Mouse (Mus musculus) leukemia stem cell, adult 10-12 weeks (primary cell): ENCODE results near the gene Shank1. TPM values are rescaled to one million over a fixed set of nuclear protein-coding genes. Genes with fewer than 3 reads are reported as not detected.

Experiments
- polyA plus RNA-seq: library from polyadenylated mRNA; stranded (reverse); fragments of >175 nt; gene quantifications from 2 replicates; pipeline ENCODE4 v1.2.3, GENCODE M21; 2012; ENCODE audit warnings: low replicate concordance

Gene Shank1
- 10.4 and 21.0 TPM in 2 replicates for polyA plus RNA-seq

GRCm38 (mm10) chr7:44309475-44310284 lies at the start of gene Shank1:
Shank1 (plus strand) TSS chr7:44310253.

DNA sequence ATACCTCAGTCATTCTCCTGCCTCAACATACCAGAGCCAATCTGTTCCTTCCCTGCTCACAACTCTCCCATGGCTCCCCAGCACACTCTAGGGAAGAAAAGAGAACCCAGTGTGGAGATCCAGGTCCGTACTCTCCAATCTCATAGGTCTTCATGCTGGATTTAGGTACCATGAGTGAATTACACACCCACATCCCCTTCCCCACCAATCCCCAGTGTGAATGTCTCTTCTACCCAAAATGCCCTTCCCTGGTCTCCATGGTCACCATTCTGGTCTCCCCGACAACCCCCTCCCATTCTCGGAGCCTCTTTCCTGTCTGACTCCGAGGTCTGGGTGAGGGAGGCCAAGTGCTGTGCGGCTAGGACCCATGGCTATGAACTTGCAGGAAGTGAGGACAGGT lies 48.9 kb upstream of the Shank1 start, which contains the start of gene Gm15517:
Gm15517 (plus strand) TSS at position 301 of the 400 bp plus-strand sequence.

DNA sequence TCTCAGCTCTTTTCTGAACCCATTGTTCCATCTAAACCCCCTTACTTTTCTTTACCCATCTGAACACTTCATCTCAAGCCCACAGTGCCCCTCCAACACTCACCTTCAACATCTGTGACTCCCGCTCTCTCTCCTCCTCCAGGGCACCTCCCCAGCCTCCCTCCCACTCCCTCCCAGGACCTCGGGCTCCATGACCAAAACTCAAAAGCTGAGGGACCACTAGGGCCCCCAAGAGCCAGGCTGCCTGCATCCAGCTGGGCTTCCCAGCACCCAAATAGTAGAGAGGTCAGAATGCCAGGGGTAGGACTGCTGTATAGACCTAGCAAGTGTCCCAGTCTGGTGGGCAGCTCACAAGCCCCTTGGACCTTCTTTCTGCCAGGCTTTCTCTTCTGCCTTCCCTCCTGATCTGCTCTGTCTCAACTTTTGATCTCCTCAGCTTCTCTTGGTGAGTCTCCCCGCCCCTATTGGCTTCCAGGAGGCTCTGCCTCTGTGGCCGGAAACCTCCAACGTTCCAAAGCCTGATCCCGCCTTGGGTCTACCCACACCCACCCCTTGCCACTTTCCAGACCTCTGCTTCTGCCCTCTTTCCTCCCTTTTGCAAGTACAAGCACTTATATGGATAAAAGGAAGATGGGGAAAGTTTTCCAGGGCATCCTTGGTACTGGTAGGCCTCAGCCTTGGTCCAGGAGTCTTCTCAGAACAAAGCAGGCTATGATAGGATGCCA lies 3.4 kb upstream of the Shank1 start, which contains the start of gene Clec11a:
Clec11a (minus strand) TSS at position 387 of the 725 bp plus-strand sequence.

DNA sequence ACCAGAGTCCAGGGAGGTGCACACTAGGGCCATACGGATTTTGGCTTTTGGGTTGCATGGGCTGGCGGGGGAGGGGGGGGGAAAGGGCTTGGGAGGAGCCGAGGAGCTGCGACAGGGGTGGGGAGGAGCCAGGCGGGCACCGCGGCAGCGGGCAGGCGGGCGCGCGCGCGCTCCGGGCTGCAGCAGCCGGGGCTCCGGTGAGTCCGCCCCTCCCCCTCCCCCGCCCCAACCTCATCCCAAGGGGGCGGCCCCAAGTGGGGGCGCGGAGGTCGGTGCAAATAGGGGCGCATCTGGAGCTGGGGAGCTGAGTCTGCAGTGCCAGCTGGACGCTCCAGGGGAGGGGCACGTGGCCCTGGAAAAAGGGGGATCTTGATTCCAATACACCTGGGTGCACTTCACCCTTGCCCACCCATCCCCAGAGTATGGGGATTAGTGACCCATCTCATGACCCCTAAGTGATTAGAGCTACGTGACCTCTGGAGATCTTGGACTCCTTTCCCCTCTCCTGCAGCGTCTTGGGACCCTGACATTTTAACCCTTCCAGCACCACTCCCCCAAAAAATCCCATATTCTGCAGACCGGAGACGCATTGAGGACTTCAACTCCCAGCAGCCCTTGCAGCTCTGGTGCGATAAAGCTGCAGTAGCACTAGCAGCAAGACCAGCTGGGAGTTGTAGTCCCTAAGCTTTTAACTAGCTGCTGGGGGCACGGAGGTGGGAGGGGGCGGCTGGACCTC lies 74.1 kb downstream of the Shank1 start, which contains the start of gene Syt3:
Syt3 (plus strand) TSS at position 123 of the 736 bp plus-strand sequence.

DNA sequence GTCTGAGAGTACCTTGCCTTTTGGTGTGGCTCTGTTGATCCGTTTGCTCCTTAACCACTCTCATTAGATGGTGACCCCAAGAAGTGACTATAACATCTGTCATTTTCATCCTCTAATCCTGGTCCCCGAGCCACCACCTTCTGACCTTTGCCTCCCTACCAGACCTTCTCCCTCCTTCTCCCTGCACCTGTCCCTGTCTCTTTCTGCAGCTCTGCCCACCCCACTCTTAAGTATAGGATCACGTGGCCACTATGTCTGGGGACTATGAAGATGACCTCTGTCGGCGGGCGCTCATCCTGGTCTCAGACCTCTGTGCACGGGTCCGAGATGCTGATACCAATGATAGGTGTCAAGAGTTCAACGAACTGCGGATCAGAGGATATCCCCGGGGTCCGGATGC lies 75.7 kb downstream of the Shank1 start, which contains the start of gene 1700008O03Rik:
1700008O03Rik (minus strand) TSS at position 101 of the 400 bp plus-strand sequence.

Other genes with a start within 250 kb of the Shank1 start
- gene Klk1b21, start 207.9 kb upstream of the Shank1 start, polyA plus RNA-seq = 0.28 TPM in 1 of 2 replicates, not detected in the other
- gene Klk1b22, start 197.6 kb upstream of the Shank1 start, polyA plus RNA-seq = not detected in 2 replicates
- gene Klk1b16, start 173.5 kb upstream of the Shank1 start, polyA plus RNA-seq = not detected in 2 replicates
- gene Klk1b24, start 122.0 kb upstream of the Shank1 start, polyA plus RNA-seq = not detected in 2 replicates
- gene Klk1b3, start 112.1 kb upstream of the Shank1 start, polyA plus RNA-seq = not detected in 2 replicates
- gene Klk1b4, start 102.8 kb upstream of the Shank1 start, polyA plus RNA-seq = not detected in 2 replicates
- 0.30 TPM in 1 of 2 replicates, not detected in the other for gene Klk1b5, start 94.3 kb upstream of the Shank1 start, polyA plus RNA-seq
- gene Klk1, start 84.9 kb upstream of the Shank1 start, polyA plus RNA-seq = 1.5 and 4.1 TPM in 2 replicates
- gene Gm36864, start 74.1 kb upstream of the Shank1 start, polyA plus RNA-seq = not detected in 2 replicates
- gene 1700028J19Rik, start 63.6 kb upstream of the Shank1 start, polyA plus RNA-seq = 0.83 TPM in 1 of 2 replicates, not detected in the other
- gene 2410002F23Rik, start 63.5 kb upstream of the Shank1 start, polyA plus RNA-seq = 116 and 153 TPM in 2 replicates
- not detected in 2 replicates for gene Acp4, start 52.9 kb upstream of the Shank1 start, polyA plus RNA-seq
- gene Gm15517, start 48.8 kb upstream of the Shank1 start, polyA plus RNA-seq = not detected in 2 replicates
- gene Clec11a, start 3.4 kb upstream of the Shank1 start, polyA plus RNA-seq = 0.48 and 0.55 TPM in 2 replicates
- 0.24 and 0.44 TPM in 2 replicates for gene Syt3, start 73.8 kb downstream of the Shank1 start, polyA plus RNA-seq
- gene 1700008O03Rik, start 75.6 kb downstream of the Shank1 start, polyA plus RNA-seq = 0.23 TPM in 1 of 2 replicates, not detected in the other
- gene Lrrc4b, start 118.8 kb downstream of the Shank1 start, polyA plus RNA-seq = not detected in 2 replicates
- 0.30 TPM in 1 of 2 replicates, not detected in the other for gene Aspdh, start 155.1 kb downstream of the Shank1 start, polyA plus RNA-seq
- gene Josd2, start 157.7 kb downstream of the Shank1 start, polyA plus RNA-seq = 650 and 1,462 TPM in 2 replicates
- gene Emc10, start 186.3 kb downstream of the Shank1 start, polyA plus RNA-seq = 406 and 427 TPM in 2 replicates
- gene Fam71e1, start 186.3 kb downstream of the Shank1 start, polyA plus RNA-seq = 6.6 and 8.4 TPM in 2 replicates
- 0.79 TPM in 1 of 2 replicates, not detected in the other for gene Mybpc2, start 214.4 kb downstream of the Shank1 start, polyA plus RNA-seq
- gene Spib, start 221.8 kb downstream of the Shank1 start, polyA plus RNA-seq = 161 and 223 TPM in 2 replicates
- 279 and 341 TPM in 2 replicates for gene Pold1, start 238.6 kb downstream of the Shank1 start, polyA plus RNA-seq
- gene Nr1h2, start 243.7 kb downstream of the Shank1 start, polyA plus RNA-seq = 345 and 359 TPM in 2 replicates